Mouse (Mus musculus): ENCODE measurements around the gene Sgcg.

DNA sequence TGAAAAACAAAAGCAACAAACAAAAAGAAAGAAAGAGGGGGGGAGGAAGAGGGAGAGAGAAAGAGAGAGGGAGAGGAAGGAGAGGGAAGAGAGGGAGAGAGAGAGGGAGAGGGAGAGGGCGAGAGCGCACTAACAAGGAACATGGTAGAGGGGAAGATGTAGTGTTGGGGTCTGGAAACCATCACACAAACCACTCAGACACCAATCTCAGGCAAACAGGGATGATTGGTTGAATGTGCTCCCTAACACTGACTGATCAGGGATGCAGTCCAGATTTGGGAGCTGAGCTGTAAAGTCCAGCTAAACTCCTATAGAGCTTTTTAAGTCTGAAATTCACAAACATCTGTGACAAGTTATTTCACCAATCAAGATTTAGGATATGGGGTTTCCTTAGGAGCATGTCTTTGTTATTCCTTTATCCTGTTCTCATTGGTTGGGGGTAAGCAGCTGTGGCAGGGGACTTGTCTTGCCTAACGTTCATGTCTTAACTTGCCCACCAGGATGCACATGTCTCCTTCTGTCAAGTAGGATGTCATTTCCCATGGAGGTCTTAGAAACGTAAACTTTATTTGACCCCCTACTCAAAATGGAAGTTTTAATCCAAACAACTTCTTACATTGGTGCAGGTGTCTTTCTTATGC, 45.8 kb upstream of the Sgcg start:
- TF ChIP-seq CTCF (conservative IDR thresholded peaks at IDR 0.05; ENCODE audit: low read length) (no peak), NANOG (IDR thresholded peaks at IDR 0.05; ENCODE audit: borderline replicate concordance, low read length) (no peak), POU5F1 (IDR thresholded peaks at IDR 0.05; ENCODE audit: borderline replicate concordance, low read length) (no peak)
